Mouse (Mus musculus) megakaryocyte progenitor cell, adult 5-6 weeks (primary cell): ENCODE measurements at regions not wholly inside any gene's neighbourhood (a gene's known extent, or its start where the extent isn't known, plus 50 kb on each side); places are given as distances from the start of the nearest gene placed in this dataset.

Source experiments
- ATAC-seq: replicated peaks from 2 replicates; pipeline ENCODE4 v1.8.0; 2016; ENCODE audit warnings: mild to moderate bottlenecking, moderate TSS enrichment, inconsistent platforms; ENCODE audit not compliant: poor library complexity

DNA sequence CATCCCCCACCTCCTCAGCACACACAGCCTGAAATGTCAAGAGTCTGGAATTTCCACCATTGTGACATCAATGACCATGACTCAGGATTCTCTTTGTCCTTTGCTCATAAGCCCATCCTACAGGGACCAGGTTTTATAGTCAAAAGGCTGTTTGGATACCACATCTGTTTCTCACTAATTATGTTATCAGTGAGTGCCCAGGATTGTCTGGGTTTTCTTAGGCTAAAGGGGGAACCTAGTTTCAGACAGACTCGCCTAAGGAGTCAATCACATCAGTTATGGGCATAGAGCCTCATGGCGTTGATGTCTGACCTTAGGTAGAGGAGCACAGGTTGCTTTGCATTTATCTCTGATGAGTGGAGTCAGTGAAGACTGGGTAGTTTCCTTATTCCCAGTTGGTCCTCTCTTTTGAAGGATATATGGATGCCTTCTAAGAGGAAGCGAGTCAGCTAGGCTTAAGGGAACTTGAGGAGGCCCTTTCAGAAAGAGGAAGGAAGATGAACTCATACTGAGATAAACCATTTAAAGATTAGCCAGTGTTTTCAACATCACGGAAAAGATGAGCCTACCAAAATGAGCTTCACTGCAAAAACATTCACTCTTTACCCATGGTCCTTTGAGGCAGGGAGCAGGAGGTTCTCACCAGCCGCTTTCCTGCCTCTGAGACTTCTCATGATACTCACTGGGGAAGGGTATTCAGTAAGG is 143.8 kb upstream of the Tmem164 start:
- ATAC-seq: peak; percentile 56

DNA sequence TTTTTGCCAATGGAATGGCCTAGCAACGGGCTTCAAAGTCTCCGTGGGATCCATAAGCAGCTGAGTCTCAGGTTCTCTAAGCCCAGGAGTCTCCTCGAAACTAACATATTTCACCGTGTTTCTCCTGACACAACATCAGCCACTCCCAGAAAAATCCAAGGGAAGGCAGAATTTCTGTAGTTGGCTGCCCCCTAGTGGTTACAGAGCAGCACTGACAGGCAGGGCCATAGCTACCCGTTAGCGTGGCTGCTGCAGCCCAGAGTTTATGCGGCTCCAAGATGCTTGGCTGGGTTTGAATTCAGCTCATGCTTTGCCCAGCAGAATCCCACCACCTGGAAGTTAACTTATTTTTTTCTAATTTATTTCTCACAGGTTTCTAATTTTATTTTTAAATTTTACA is 140.9 kb upstream of the Tmem164 start:
- ATAC-seq: peak; percentile 77

- ATAC-seq: no peak
Observed at GRCm38 (mm10) chrX:142552196-142552595, 129.0 kb upstream of the Tmem164 start.

GRCm38 (mm10) chrX:142554161-142554560 is 127.0 kb upstream of the Tmem164 start:
- peak; percentile 84 for ATAC-seq

GRCm38 (mm10) chrX:142557496-142557895 is 123.7 kb upstream of the Tmem164 start:
- peak; percentile 37; the same call in 1 of the 2 replicates for ATAC-seq

- ATAC-seq: no peak
Observed at GRCm38 (mm10) chrX:142560209-142560912, 120.8 kb upstream of the Tmem164 start.

- peak; percentile 54; the same call in 1 of the 2 replicates for ATAC-seq
Observed at GRCm38 (mm10) chrX:142561788-142562187, 119.4 kb upstream of the Tmem164 start.

DNA sequence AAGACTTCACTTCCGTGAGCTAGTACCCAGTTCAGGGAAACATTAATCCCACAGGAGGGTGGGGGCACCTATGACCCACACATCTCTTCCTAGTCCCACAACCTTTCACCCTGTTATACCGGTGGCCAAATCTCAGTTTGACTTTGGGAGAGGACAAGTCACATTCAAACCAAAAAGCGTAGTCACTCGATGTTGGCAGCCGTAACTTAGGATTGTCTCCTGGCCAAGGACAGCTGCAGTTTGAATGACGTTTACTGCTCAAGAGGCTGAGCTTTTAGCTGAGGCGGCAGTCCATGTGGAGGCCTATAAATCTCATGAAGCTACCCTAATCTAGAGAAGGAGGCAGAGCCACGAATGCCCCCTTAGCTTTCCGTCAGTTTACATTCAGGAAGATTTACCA is 117.0 kb upstream of the Tmem164 start:
- ATAC-seq: no peak

DNA sequence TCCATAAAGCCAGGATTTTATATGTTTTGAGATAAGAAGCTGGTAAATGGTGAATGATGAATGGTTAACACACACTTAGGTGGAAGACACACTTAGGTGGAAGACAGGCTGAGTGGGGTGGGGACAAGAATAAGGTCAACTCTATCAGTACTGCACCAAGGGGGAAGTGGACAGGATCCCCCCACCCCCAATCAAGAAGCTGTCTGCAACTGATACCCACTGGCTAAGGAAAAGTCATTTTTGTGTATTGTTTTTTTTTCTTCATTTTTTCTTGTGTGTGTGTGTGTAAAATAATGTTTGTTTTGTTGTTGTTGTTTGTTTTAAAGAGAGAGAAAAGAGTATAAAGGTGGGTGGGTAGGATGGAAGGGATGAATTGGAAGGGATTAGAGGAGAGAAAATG is 109.4 kb upstream of the Tmem164 start:
- no peak for ATAC-seq

DNA sequence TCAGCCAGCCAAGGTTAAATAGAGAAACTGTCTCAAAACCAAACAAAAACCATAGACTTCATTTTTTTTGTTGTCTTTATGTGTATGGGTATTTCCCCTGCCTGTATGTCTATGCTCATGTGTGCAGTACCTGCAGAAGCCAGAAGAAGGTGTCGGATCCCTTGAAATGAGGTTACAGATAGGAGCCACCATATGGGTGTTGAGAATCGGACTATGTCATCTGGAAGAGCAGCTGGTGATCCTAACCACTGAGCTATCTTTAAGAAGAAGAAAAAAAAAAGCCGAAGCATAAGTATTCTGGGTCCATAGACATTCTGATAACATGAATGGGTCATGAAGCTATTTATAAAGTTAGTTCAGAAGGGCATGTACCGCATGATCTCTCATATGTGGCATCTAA is 107.2 kb upstream of the Tmem164 start:
- no peak for ATAC-seq

- peak; percentile 62 for ATAC-seq
Observed at GRCm38 (mm10) chrX:142574945-142575710, 106.1 kb upstream of the Tmem164 start.

DNA sequence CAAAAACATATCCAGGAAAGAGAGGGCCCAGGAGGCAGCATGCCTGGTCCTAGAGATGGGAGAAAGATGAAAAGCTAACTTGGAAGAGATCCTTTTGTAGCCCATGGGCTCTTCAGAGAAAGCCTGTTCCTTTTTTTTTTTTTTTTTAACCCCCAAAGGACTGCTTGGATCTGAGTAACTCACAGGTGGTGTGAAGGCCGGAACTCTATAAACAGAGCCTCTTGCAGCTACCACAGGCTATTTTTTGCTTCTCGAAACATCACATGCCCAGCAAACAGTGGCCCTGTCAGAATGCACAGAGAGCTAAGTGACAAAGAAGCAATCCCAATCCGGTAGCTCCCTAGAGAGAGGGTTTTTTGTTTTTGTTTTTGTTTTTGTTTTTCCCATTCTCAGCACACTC is 105.1 kb upstream of the Tmem164 start:
- ATAC-seq: no peak

DNA sequence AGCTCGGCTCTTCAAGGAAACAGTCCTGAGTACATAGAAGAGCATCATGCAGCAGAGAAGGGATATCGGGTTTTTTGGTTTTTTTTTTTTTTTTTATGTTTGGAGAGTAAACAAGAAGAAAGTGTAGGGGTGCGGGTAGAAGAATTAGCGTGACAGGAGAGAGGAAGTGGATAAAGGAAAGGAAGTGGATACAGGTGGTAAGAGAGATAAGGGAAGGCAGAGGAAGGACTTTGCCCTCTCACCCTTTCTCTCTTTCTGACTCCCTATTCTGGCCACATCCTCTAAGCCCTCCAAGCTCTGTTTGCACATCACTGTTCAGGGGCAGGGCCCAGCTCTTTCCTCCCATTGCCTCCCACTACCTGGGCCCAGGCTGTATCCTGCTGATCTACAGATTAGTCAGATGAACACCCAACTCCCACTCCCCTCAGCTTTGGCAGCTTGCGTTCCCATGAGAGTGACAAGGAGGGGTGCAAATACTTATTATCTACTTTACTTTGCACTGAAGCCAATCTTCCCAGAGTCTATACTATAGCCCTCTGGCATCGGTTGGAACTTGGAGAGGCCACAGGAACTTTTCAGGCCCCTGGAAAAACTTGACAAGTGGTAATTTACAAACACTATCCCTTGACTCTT is 103.6 kb upstream of the Tmem164 start:
- peak; percentile 71 for ATAC-seq

GRCm38 (mm10) chrX:142585281-142585680 is 95.9 kb upstream of the Tmem164 start:
- ATAC-seq: no peak

- ATAC-seq: no peak
Observed at GRCm38 (mm10) chrX:142599377-142599776, 81.8 kb upstream of the Tmem164 start.

DNA sequence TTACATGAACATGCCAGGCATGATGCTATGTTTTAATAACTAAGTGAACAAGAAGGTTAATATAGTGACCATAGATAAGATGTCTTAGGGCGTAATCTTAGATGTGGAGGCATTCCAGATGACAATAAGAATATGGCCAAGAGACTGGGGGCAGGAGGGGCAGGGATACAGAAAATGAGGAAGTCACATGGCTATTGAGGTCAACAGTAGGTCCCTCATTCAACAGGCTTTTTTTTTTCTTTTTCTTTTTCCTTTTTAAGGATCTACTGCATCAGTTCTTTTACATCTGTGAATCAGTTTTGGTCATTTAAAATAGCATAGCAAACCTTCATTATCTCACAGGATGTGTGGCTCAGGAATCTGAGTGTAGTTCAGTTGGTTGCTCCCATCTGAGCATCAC is 80.4 kb upstream of the Tmem164 start:
- ATAC-seq: no peak

DNA sequence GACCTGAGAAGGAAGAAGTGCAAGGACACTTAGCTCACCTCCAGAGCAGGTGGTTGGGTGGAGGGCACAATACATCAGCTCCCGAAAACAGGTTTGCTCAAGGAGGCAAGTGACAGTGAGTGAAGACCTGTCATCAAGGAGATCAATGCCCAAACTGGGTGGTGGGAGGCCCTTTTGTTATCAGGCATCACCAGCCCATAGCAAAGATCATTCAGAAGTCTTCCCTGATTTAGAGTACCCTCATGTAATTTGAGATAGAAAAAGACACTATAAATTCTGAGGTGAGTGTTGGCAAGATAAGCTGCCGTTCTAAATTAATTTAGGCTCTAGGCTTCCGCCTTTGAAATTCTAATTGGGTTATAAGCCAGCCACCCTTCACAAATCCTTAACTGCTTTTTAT is 76.1 kb upstream of the Tmem164 start:
- ATAC-seq: 0 out of 2 replicates have a peak, but pooled peaks have one; percentile 20

- no peak for ATAC-seq
Observed at GRCm38 (mm10) chrX:142606595-142607205, 74.5 kb upstream of the Tmem164 start.

DNA sequence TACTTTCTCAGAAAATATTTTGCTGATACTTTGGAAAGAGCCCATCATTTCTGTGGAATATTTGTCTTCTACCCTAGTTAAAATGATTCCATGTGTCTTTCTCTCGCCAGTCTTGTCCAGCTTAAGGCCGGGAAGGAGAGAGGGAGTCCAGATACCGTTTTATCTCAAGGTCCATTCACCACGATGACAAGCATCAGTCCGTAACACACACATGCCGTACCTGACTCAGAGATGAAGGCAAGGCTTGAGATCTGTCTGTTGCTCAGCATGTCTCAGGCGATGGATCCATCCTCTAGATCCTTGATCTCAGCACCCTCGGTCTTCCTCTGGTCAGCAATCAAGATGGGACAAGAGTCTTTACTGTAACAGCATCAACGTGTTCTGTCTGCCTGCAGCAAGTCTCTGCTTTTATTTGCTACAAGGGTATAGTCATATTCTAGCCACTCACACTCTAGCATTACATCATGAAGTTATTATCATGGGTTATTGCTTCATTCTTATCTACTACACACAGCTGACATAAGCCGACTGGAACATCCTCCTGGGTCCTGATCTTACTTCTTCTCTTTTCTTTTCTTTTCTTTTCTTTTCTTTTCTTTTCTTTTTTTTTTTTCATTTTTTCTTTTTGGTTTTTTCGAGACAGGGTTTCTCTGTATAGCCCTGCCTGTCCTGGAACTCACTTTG is 64.9 kb upstream of the Tmem164 start:
- peak; percentile 57 for ATAC-seq

DNA sequence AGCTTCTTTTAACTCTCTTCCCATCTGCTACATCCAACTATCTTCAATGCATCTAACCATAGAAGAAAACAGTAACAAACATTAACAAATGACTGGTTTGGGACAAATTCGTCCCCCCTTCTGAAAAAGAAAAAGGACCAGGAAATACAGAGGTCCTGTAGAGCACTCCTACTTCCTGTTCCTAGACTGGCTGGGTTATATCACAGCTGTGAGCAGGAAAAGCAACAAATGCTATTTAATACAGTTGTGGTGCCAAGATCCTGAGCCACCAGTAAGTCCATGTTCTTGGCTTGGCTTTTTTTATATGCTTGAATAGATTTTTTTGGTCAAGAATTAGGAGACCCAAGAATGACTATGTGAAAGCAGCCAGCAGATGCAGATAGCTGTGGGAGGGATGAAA is 62.8 kb upstream of the Tmem164 start:
- ATAC-seq: no peak
